Mouse (Mus musculus): Measurements from ENCODE around the gene Gm10309. TPM values are rescaled to one million over a fixed set of nuclear protein-coding genes. Genes with fewer than 3 reads are reported as not detected.

The Gm10309 gene
- polyA plus RNA-seq, 1 experiment from 2014 or later = 0.13 TPM

DNA sequence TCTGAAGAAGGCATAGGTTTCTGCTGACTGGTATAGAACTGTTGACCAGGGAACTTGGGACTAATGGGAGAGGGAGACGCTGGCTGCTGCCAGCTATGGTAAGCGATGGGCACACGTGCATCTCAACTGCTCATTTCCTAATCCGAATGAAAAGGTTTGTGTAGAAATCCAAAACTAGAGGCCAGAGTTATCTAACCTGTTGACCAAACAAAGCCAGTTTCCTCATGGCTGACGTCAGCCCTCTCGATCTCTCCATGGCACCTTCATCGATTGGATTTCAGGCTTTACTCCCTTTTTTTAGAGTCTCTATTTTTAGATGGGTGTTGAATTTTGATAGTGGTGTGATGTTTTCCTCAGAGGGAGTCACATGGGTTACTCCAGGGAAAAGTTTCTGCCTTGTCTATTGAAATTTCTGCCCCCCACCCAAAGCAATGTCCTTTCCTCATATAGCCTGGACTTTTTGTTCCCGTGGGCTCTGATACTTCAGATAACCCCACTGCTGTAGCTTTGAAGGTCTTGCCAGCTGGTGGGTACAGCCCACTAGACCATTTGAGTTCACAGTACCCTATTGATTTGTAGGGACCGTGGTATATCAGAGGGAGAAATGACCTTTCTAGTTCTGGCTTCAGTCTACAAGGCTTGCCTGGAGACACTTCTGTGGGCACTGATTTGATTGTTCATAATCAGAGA is 1.7 kb downstream of the Gm10309 start:
- no peaks in the 10 kb centered on the region for H3K27me3 ChIP-seq (ENCODE audit: control insufficient read depth, insufficient read depth, low read length)
- H3K27ac ChIP-seq (replicated peaks; ENCODE audit: low read depth, low read length) = no peak overlapping the region
- H3K4me3 ChIP-seq (replicated peaks; ENCODE audit: low read depth, low read length) = no peak overlapping the region
- no peak for DNase-seq
- no peaks in the 10 kb centered on the region for H3K9me3 ChIP-seq (ENCODE audit: control insufficient read depth, low read length)
- 96% methylated on average over 9 of the region's 9 CpGs for WGBS
- H3K36me3 ChIP-seq (ENCODE audit: control insufficient read depth, insufficient read depth, low read length) = no peaks in the 10 kb centered on the region
- no peaks in the 10 kb centered on the region for H3K4me1 ChIP-seq (ENCODE audit: control insufficient read depth, insufficient read depth, low read length)
- no peak for ATAC-seq (ENCODE audit: low FRiP score, low TSS enrichment)
- no peak overlapping the region for H3K4me2 ChIP-seq (ENCODE audit: low read length)
- H3K9ac ChIP-seq (replicated peaks; ENCODE audit: low read length) = no peak overlapping the region

GRCm38 (mm10) chr17:86501393-86501792 is 3.6 kb downstream of the Gm10309 start:
- H3K4me3 ChIP-seq (replicated peaks; ENCODE audit: low read depth, low read length) = no peak overlapping the region
- no peak overlapping the region for H3K4me2 ChIP-seq (ENCODE audit: low read length)
- H3K9ac ChIP-seq (replicated peaks; ENCODE audit: low read length) = no peak overlapping the region
- ATAC-seq (ENCODE audit: low FRiP score, low TSS enrichment) = no peak
- no peaks in the 10 kb centered on the region for H3K9me3 ChIP-seq (ENCODE audit: control insufficient read depth, low read length)
- H3K4me1 ChIP-seq (ENCODE audit: control insufficient read depth, insufficient read depth, low read length) = no peaks in the 10 kb centered on the region
- H3K27ac ChIP-seq (replicated peaks; ENCODE audit: low read depth, low read length) = no peak overlapping the region
- 93% methylated on average over 4 of the region's 4 CpGs for WGBS
- H3K36me3 ChIP-seq (ENCODE audit: control insufficient read depth, insufficient read depth, low read length) = no peaks in the 10 kb centered on the region
- no peaks in the 10 kb centered on the region for H3K27me3 ChIP-seq (ENCODE audit: control insufficient read depth, insufficient read depth, low read length)
- no peak for DNase-seq

DNA sequence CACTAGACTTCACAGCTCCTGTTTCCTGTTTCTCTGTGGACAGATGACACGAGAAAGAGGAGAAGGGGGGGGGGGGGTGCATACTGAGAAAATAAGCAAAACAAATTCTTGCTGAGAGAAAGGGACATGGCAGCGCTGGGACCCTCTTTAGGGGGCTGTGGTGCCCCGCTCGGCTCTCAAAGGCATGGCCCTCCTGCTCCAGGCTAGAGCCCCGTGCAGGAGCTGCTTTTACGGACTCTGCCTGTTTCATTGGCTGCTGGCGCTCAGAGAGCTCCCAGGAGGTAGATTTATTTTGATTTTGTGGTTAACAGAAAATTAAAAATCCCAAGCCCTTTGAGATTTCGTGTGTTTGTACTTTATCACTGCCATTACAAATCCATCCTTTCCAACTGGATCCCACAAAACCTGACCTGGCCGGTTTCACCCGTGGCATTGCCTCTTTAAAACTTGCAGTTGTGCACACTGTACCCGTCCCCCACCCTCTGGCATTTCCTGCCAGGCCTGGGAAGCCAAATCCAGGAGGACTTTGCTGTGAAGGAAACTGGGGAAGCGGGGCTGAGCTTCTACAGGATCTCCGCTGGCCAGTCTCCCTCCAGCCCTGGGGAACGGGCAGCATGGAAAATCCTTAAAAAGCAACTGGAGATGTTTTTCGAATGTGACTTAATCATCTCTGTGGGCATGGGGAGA is 5.5 kb downstream of the Gm10309 start:
- Histone ChIP-seq H3K9ac (replicated peaks; ENCODE audit: low read length) (no peak overlapping the region), H3K36me3 (ENCODE audit: control insufficient read depth, insufficient read depth, low read length) (no peaks in the 10 kb centered on the region), H3K4me2 (ENCODE audit: low read length) (no peak overlapping the region), H3K27me3 (ENCODE audit: control insufficient read depth, insufficient read depth, low read length) (no peaks in the 10 kb centered on the region), H3K27ac (replicated peaks; ENCODE audit: low read depth, low read length) (no peak overlapping the region), H3K4me1 (ENCODE audit: control insufficient read depth, insufficient read depth, low read length) (no peaks in the 10 kb centered on the region), H3K9me3 (ENCODE audit: control insufficient read depth, low read length) (no peaks in the 10 kb centered on the region), H3K4me3 (replicated peaks; ENCODE audit: low read depth, low read length) (no peak overlapping the region)
- 77% methylated on average over 15 of the region's 15 CpGs for WGBS
- ATAC-seq (ENCODE audit: low FRiP score, low TSS enrichment) = no peak
- DNase-seq = no peak

- H3K4me1 ChIP-seq (ENCODE audit: control insufficient read depth, insufficient read depth, low read length) = no peaks in the 10 kb centered on the region
- H3K27me3 ChIP-seq (ENCODE audit: control insufficient read depth, insufficient read depth, low read length) = no peaks in the 10 kb centered on the region
- H3K9me3 ChIP-seq (ENCODE audit: control insufficient read depth, low read length) = no peaks in the 10 kb centered on the region
- DNase-seq (no peak), ATAC-seq (ENCODE audit: low FRiP score, low TSS enrichment) (no peak)
- H3K4me3 ChIP-seq (replicated peaks; ENCODE audit: low read depth, low read length) = no peak overlapping the region
- no peaks in the 10 kb centered on the region for H3K36me3 ChIP-seq (ENCODE audit: control insufficient read depth, insufficient read depth, low read length)
- 87% methylated on average over 4 of the region's 4 CpGs for WGBS
- H3K27ac ChIP-seq (replicated peaks; ENCODE audit: low read depth, low read length) = no peak overlapping the region
- no peak overlapping the region for H3K9ac ChIP-seq (replicated peaks; ENCODE audit: low read length)
- H3K4me2 ChIP-seq (ENCODE audit: low read length) = no peak overlapping the region
Measured at GRCm38 (mm10) chr17:86497302-86497701, 7.7 kb downstream of the Gm10309 start.

- Histone ChIP-seq H3K9me3 (ENCODE audit: control insufficient read depth, low read length) (no peaks in the 10 kb centered on the region), H3K4me3 (replicated peaks; ENCODE audit: low read depth, low read length) (no peak overlapping the region), H3K36me3 (ENCODE audit: control insufficient read depth, insufficient read depth, low read length) (no peaks in the 10 kb centered on the region), H3K4me1 (ENCODE audit: control insufficient read depth, insufficient read depth, low read length) (no peaks in the 10 kb centered on the region), H3K9ac (replicated peaks; ENCODE audit: low read length) (no peak overlapping the region), H3K4me2 (ENCODE audit: low read length) (no peak overlapping the region), H3K27ac (replicated peaks; ENCODE audit: low read depth, low read length) (no peak overlapping the region), H3K27me3 (ENCODE audit: control insufficient read depth, insufficient read depth, low read length) (no peaks in the 10 kb centered on the region)
- DNase-seq = peak; percentile 81
- no peak for ATAC-seq (ENCODE audit: low FRiP score, low TSS enrichment)
- WGBS = 94% methylated on average over 9 of the region's 9 CpGs
Measured at GRCm38 (mm10) chr17:86496123-86496771, 8.8 kb downstream of the Gm10309 start.

- ATAC-seq (ENCODE audit: low FRiP score, low TSS enrichment) = no peak
- 85% methylated on average over 6 of the region's 6 CpGs for WGBS
- Histone ChIP-seq H3K4me3 (replicated peaks; ENCODE audit: low read depth, low read length) (no peak overlapping the region), H3K36me3 (ENCODE audit: control insufficient read depth, insufficient read depth, low read length) (no peaks in the 10 kb centered on the region), H3K4me2 (ENCODE audit: low read length) (no peak overlapping the region), H3K27ac (replicated peaks; ENCODE audit: low read depth, low read length) (no peak overlapping the region), H3K9ac (replicated peaks; ENCODE audit: low read length) (no peak overlapping the region), H3K4me1 (ENCODE audit: control insufficient read depth, insufficient read depth, low read length) (no peaks in the 10 kb centered on the region), H3K27me3 (ENCODE audit: control insufficient read depth, insufficient read depth, low read length) (no peaks in the 10 kb centered on the region), H3K9me3 (ENCODE audit: control insufficient read depth, low read length) (no peaks in the 10 kb centered on the region)
- DNase-seq = no peak
Measured at GRCm38 (mm10) chr17:86494895-86495294, 10.1 kb downstream of the Gm10309 start.

DNA sequence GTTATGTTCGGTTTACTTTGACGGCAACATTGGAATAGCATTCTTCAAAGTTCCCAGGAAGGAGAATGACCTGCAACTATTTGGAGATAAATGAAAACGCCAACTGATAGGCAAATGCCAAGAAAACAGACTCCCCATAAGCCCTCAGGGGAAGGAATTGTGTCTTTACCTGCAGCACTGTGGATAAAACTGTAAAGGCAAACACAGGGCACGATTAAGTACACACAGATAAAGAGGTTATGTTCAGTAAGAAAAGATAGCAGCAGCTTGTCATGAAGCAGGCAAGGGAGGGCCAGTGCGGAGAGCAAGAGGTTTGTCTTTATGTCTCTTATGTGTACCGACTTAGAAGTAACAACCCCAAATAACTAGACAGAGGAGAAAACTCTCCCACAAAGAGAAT is 10.5 kb downstream of the Gm10309 start:
- Histone ChIP-seq H3K36me3 (ENCODE audit: control insufficient read depth, insufficient read depth, low read length) (no peaks in the 10 kb centered on the region), H3K27me3 (ENCODE audit: control insufficient read depth, insufficient read depth, low read length) (no peaks in the 10 kb centered on the region), H3K9me3 (ENCODE audit: control insufficient read depth, low read length) (no peaks in the 10 kb centered on the region), H3K4me2 (ENCODE audit: low read length) (no peak overlapping the region), H3K4me3 (replicated peaks; ENCODE audit: low read depth, low read length) (no peak overlapping the region), H3K4me1 (ENCODE audit: control insufficient read depth, insufficient read depth, low read length) (no peaks in the 10 kb centered on the region), H3K27ac (replicated peaks; ENCODE audit: low read depth, low read length) (no peak overlapping the region), H3K9ac (replicated peaks; ENCODE audit: low read length) (no peak overlapping the region)
- no peak for DNase-seq
- ATAC-seq (ENCODE audit: low FRiP score, low TSS enrichment) = no peak
- 90% methylated on average over 6 of the region's 6 CpGs for WGBS

GRCm38 (mm10) chr17:86493891-86494420 is 11.1 kb downstream of the Gm10309 start:
- Histone ChIP-seq H3K4me1 (ENCODE audit: control insufficient read depth, insufficient read depth, low read length) (no peaks in the 10 kb centered on the region), H3K27ac (replicated peaks; ENCODE audit: low read depth, low read length) (no peak overlapping the region), H3K4me3 (replicated peaks; ENCODE audit: low read depth, low read length) (no peak overlapping the region), H3K4me2 (ENCODE audit: low read length) (no peak overlapping the region), H3K27me3 (ENCODE audit: control insufficient read depth, insufficient read depth, low read length) (no peaks in the 10 kb centered on the region), H3K36me3 (ENCODE audit: control insufficient read depth, insufficient read depth, low read length) (no peaks in the 10 kb centered on the region), H3K9ac (replicated peaks; ENCODE audit: low read length) (no peak overlapping the region), H3K9me3 (ENCODE audit: control insufficient read depth, low read length) (no peaks in the 10 kb centered on the region)
- 89% methylated on average over 8 of the region's 8 CpGs for WGBS
- no peak for ATAC-seq (ENCODE audit: low FRiP score, low TSS enrichment)
- no peak for DNase-seq

Data from midbrain, embryonic 14.5 days (tissue).